Mouse (Mus musculus) E14TG2a.4 (cell line): ENCODE data around the gene Gm10840.
"Not testable (repeated sequence)": the region's sequence is repeated elsewhere in the genome, so short reads cannot be mapped to it uniquely, and the experiment has no call there.

ENCODE experiments used
- H3K27me3 ChIP-seq: 2 replicates; pipeline ENCODE4 v1.6.1; 2014; ENCODE audit warnings: low read length, control low read depth; ENCODE audit not compliant: insufficient read depth
- H3K36me3 ChIP-seq: 2 replicates; pipeline ENCODE4 v1.6.1; 2014; ENCODE audit warnings: low read length, control low read depth; ENCODE audit not compliant: insufficient read depth
- H3K4me1 ChIP-seq: replicated peaks from 2 replicates; pipeline ENCODE4 v1.6.1; 2014; ENCODE audit warnings: low read depth, low read length, control low read depth
- H3K4me3 ChIP-seq: replicated peaks from 2 replicates; pipeline ENCODE4 v1.5.1; 2014; ENCODE audit warnings: mild to moderate bottlenecking, low read length
- H3K9me3 ChIP-seq: 2 replicates; pipeline ENCODE4 v1.6.1; 2014; ENCODE audit warnings: low read length, control low read depth
- CTCF ChIP-seq: conservative IDR thresholded peaks from 2 replicates; pipeline ENCODE4 v1.5.1; 2014; ENCODE audit warnings: low read length
- NANOG ChIP-seq: IDR thresholded peaks from 2 replicates; pipeline ENCODE4 v1.6.1; 2014; ENCODE audit warnings: borderline replicate concordance, low read length, mixed read lengths
- POU5F1 ChIP-seq: IDR thresholded peaks from 2 replicates; pipeline ENCODE4 v1.6.1; 2014; ENCODE audit warnings: low read length, borderline replicate concordance

Gm10840 gene

GRCm38 (mm10) chr11:106195341-106195740 is 34.7 kb downstream of the Gm10840 start:
- no peaks in the 10 kb centered on the region for H3K27me3 ChIP-seq
- no peaks in the 10 kb centered on the region for H3K9me3 ChIP-seq
- no peak for TF ChIP-seq POU5F1
- TF ChIP-seq CTCF, result no peak
- no peak for TF ChIP-seq NANOG
- H3K4me1 ChIP-seq, result peaks cover 28% of the 10 kb centered on the region
- peaks cover 37% of the 10 kb centered on the region for H3K36me3 ChIP-seq
- H3K4me3 ChIP-seq, result no peak overlapping the region

- no peaks in the 10 kb centered on the region for H3K9me3 ChIP-seq
- TF ChIP-seq POU5F1, result no peak
- no peak for TF ChIP-seq NANOG
- no peak for TF ChIP-seq CTCF
- no peak overlapping the region for H3K4me3 ChIP-seq
- H3K36me3 ChIP-seq, result peaks cover 62% of the 10 kb centered on the region
- no peaks in the 10 kb centered on the region for H3K27me3 ChIP-seq
- peaks cover 18% of the 10 kb centered on the region; the same call in 1 of the 2 replicates for H3K4me1 ChIP-seq
These were observed 37.6 kb downstream of the Gm10840 start for GRCm38 (mm10) chr11:106198277-106198676.

DNA sequence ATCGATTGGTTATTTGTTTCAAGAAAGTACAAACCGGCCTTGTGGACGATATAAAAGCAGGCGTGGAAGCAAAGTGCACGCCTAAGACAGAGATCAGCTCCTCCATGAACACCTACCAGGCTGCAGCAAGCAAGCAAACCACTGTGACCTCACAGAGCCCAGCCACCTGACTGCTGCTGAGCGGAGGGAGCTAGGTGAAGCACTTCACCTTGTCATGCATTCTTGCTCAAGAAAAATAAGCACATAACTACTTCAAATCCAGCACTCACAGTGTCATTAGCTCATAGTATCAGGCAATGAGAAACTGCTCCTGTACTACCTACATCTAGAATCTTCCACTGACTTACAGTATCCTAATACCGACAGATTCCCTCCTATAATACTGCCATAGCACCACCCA is 39.3 kb downstream of the Gm10840 start:
- not testable (repeated sequence) for H3K27me3 ChIP-seq, H3K4me1 ChIP-seq, H3K9me3 ChIP-seq, H3K4me3 ChIP-seq
- H3K36me3 ChIP-seq, result peaks cover 79% of the 10 kb centered on the region

DNA sequence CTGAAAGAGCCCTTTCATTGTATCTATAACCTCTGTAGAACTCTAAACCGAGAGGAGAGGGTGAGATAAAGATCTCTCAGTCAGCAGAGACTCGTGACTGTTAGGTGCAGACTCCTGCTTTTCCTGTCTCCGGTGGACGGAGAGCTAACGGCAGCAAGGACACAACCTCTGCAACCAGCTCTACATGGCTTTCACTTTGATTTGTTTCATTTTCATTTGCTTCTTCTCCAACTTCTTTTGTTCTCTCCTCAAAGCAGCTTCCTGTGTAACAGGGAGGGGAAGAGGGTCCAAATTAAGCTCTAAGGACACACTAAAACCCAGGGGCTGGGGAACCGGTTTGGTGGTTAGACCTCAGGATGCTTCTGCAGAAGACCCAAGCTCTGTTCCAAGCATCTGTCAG is 40.1 kb downstream of the Gm10840 start:
- no peak for TF ChIP-seq CTCF
- TF ChIP-seq NANOG, result no peak
- no peak for TF ChIP-seq POU5F1
- Histone ChIP-seq H3K36me3 (peaks cover 86% of the 10 kb centered on the region), H3K27me3 (no peaks in the 10 kb centered on the region), H3K9me3 (no peaks in the 10 kb centered on the region), H3K4me3 (no peak overlapping the region), H3K4me1 (no peaks in the 10 kb centered on the region; the same call in 1 of the 2 replicates)

DNA sequence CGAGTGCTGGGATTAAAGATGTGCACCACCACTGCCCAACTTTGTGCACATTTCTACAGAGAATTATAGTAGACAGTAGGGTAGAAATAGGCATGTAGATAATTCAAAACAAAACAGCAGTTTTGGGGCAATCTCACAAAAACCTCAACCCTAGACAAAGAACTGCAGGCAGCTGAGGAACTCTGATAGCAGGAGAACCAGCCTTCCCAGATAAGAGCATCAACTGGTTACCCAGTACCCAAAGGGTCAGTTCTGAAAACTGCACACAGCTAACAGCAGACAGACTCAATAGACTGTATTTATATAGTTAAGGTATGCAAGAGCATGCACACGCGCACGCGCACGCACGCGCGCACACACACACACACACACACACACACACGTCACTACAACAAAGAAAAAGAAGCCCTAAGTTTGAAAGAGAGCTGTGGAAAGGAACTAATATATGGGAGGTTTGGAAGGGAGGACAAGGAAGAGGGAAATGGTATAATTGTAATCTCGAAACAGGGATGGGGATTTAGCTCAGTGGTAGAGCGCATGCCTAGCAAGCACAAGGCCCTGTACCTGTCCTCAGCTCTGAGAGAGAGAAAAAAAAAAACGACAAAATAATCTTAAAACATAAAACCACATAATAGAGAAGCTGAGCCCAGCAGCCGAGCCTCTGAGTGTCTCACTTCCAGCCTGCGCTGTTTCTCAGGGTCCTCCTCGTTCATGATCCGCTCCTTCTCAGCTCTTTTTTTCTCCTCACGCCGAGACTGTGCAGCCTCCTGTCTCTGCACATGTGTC is 40.9 kb downstream of the Gm10840 start:
- no peaks in the 10 kb centered on the region for H3K27me3 ChIP-seq
- H3K36me3 ChIP-seq, result peaks cover 90% of the 10 kb centered on the region
- H3K9me3 ChIP-seq, result no peaks in the 10 kb centered on the region
- TF ChIP-seq POU5F1 (no peak), CTCF (no peak), NANOG (no peak)
- H3K4me3 ChIP-seq, result no peak overlapping the region
- H3K4me1 ChIP-seq, result no peaks in the 10 kb centered on the region; the same call in 1 of the 2 replicates

GRCm38 (mm10) chr11:106202123-106202465 is 41.4 kb downstream of the Gm10840 start, which contains the start of gene Strada:
Strada (minus strand) TSS chr11:106202168.
- H3K9me3 ChIP-seq, result no peaks in the 10 kb centered on the region
- H3K27me3 ChIP-seq, result no peaks in the 10 kb centered on the region
- no peak within 1 kb of the TSS for H3K4me3 ChIP-seq
- TF ChIP-seq POU5F1, result no peak
- TF ChIP-seq CTCF, result no peak
- no peak for TF ChIP-seq NANOG
- peaks cover 91% of the 10 kb centered on the region for H3K36me3 ChIP-seq
- H3K4me1 ChIP-seq, result no peaks in the 10 kb centered on the region; the same call in 1 of the 2 replicates
